Mouse (Mus musculus) ES-E14 (cell line): ENCODE measurements at regions not wholly inside any gene's neighbourhood (a gene's known extent, or its start where the extent isn't known, plus 50 kb on each side); places are given as distances from the start of the nearest gene placed in this dataset.

Source experiments
- CHD2 ChIP-seq: IDR thresholded peaks from 2 replicates; pipeline ENCODE4 v1.6.1; 2014; ENCODE audit warnings: mild to moderate bottlenecking, low read depth, low read length, inconsistent platforms
- MAFK ChIP-seq: IDR thresholded peaks from 2 replicates; pipeline ENCODE4 v1.6.1; 2014; ENCODE audit warnings: mild to moderate bottlenecking, low read depth, low read length, inconsistent platforms; ENCODE audit not compliant: insufficient read depth
- ZC3H11A ChIP-seq: IDR thresholded peaks from 2 replicates; pipeline ENCODE4 v1.6.1; 2012; ENCODE audit warnings: low read depth, mild to moderate bottlenecking, inconsistent platforms, low read length, borderline replicate concordance

DNA sequence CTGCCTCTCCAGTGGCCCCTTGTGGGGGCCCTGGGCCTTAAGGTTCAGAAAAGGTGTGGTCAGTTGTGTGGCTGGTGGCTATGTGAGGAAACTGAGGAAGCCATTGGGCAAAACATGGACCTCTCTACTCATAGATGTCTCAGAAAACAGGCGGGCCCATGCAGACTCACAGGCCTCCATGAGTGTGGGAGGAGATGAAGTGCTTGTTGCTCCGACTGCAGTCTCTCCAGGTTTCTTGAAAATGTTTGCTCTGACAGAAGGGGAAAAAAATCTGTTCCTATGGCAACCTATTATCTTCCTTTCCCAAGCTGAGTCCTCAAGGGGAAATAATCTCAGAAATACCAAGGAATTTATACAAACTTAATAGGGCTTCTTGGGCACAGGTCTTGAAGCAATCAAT is 95.3 kb upstream of the Ywhaq start:
- no peak for TF ChIP-seq CHD2
- TF ChIP-seq ZC3H11A: no peak
- no peak for TF ChIP-seq MAFK
